Mouse (Mus musculus) embryonic fibroblast, embryonic 13.5 days (primary cell): ENCODE data around the gene Chd9. TPM values are rescaled to one million over a fixed set of nuclear protein-coding genes. Genes with fewer than 3 reads are reported as not detected.

ENCODE experiments used
- H3K27ac ChIP-seq: 2 replicates; pipeline ENCODE4 v1.5.1; 2012; ENCODE audit warnings: low read length, control low read depth, inconsistent platforms; ENCODE audit not compliant: insufficient read depth
- H3K4me1 ChIP-seq: 2 replicates; pipeline ENCODE4 v1.6.1; 2011; ENCODE audit warnings: low read length; ENCODE audit not compliant: control insufficient read depth, insufficient read depth
- H3K4me3 ChIP-seq: 2 replicates; pipeline ENCODE4 v1.5.1; 2011; ENCODE audit warnings: mild to moderate bottlenecking, control low read depth, low read length; ENCODE audit not compliant: insufficient read depth
- CTCF ChIP-seq: IDR thresholded peaks from 2 replicates; pipeline ENCODE4 v1.5.1; 2011; ENCODE audit warnings: mild to moderate bottlenecking, control low read depth, low read length, moderate library complexity, borderline replicate concordance; ENCODE audit not compliant: insufficient read depth
- POLR2A ChIP-seq: IDR thresholded peaks from 2 replicates; pipeline ENCODE4 v1.6.1; 2011; ENCODE audit warnings: low read depth, mild to moderate bottlenecking, control low read depth, low read length, moderate library complexity
- polyA plus RNA-seq: library from polyadenylated mRNA; stranded (reverse); fragments of >200 nt; gene quantifications from 2 replicates; pipeline ENCODE4 v1.2.4, GENCODE M21; 2011; ENCODE audit warnings: low read depth; ENCODE audit not compliant: missing spikeins, insufficient read length

The Chd9 gene
- polyA plus RNA-seq, 1 experiment: 83.6 TPM

- Histone ChIP-seq H3K27ac (no peak overlapping the region), H3K4me1 (no peaks in the 10 kb centered on the region), H3K4me3 (no peak overlapping the region)
- TF ChIP-seq CTCF (no peak), POLR2A (no peak)
Measured at GRCm38 (mm10) chr8:90819561-90820320, 8.4 kb upstream of the Chd9 start.

DNA sequence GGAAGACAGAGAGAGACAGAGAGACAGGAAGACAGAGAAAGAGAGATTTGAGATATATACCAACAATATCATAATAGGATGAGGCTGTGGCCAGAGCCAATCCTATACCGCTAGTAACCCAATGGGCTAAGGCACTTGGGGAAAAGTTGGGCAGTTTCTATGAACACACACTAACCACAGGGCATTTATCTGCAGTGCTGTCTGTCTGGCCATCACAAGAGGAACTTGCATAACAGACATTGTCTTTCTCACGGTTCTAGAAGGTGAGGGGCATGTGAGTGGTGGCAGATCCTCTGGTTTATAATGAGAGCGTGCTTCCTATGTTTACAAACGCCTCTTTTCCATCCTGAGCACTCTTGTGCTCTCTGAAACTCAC is 7.8 kb upstream of the Chd9 start:
- no peak overlapping the region for H3K27ac ChIP-seq
- H3K4me1 ChIP-seq: no peaks in the 10 kb centered on the region
- no peak overlapping the region for H3K4me3 ChIP-seq
- TF ChIP-seq CTCF: no peak

GRCm38 (mm10) chr8:90822443-90822842 is 5.7 kb upstream of the Chd9 start:
- Histone ChIP-seq H3K4me3 (no peak overlapping the region), H3K4me1 (no peaks in the 10 kb centered on the region), H3K27ac (no peak overlapping the region)
- no peak for TF ChIP-seq CTCF
- no peak for TF ChIP-seq POLR2A

- Histone ChIP-seq H3K4me3 (no peak overlapping the region), H3K27ac (no peak overlapping the region), H3K4me1 (no peaks in the 10 kb centered on the region)
- TF ChIP-seq POLR2A (no peak), CTCF (no peak)
Measured at GRCm38 (mm10) chr8:90825459-90825871, 2.7 kb upstream of the Chd9 start.

DNA sequence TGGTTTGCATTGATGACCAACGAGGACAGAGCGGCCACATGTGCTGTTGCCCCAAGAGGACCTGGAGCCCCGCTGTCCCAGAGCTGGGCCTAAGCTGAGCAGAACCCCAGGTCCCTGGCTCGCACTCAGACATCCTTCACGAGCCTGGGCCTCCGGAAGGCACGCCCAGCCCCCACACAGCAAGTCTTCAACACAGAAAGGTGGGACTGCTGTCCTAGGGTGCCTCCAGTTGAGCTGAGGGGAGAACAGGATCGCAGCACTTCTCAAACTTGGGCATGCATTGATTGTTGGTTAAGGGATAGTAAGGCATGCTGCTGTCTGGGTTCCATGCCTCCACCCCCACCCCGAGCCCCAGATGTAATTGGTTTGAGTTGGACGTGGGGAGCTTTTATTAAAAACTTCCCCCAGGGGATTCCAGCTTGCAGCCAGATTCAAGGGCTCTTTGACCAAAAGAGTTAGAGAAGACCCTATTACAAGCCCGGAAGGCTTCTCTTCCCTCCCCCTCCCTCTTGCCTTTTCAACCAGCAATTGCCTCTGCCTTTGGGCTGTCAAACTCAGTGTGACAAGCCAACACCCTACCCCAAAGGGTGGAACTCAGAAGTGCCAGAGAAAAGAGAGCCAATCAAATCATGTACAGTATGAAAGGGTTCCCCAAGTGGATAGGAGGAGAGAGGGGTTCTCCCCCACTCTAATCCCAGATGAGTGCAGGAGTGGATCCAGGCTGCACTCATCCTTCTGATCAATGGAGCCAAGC is 1.0 kb downstream of the Chd9 start:
- H3K4me1 ChIP-seq: peaks cover 11% of the 10 kb centered on the region

DNA sequence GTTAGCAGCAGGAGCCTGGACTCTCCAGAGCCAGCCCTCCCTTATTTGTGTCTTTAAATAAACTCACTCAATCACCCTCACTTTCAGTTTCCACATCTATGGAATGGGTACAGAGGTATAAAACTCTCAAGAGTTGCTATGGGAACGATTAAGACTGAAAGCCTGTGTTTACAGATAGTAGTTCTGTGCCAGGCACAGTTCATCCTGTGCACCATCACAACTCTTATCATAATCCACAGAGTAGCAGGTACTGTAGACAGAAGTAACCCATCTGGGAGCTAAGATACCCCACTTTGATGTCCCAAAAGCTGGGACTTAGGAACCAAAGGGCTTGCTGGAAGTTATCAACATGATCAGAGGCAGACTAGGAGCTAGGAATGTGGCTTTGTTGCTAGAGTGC is 1.7 kb downstream of the Chd9 start:
- no peak overlapping the region for H3K4me3 ChIP-seq
- TF ChIP-seq POLR2A (no peak), CTCF (no peak)
- no peak overlapping the region for H3K27ac ChIP-seq
- peaks cover 12% of the 10 kb centered on the region for H3K4me1 ChIP-seq

More for the DNA sequence above, 1.0 kb downstream of the Chd9 start:
- H3K4me3 ChIP-seq: peak overlapping the region; percentile 45
- H3K27ac ChIP-seq: peak overlapping the region; percentile 15; the same call in 1 of the 2 replicates
- TF ChIP-seq POLR2A: peak; percentile 46
- no peak for TF ChIP-seq CTCF

DNA sequence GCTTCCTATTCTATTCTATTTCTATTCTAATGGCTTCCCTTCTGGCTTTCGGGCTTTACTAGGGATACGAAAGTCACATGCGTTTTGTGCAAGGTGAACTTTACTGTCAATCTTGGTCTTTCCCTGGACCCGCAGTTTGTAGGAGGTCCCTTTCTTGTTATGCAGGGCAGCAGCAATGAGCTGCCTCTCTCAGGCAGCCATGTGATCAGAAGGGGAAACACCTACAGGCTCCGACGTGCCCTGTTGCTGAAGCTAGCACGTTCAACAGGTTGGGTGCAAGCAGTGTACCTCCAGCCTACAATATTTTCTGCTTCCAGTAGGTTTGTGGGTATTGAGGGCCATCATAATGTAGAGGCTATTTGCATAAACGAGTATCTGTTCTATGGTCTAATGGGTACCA is 2.8 kb downstream of the Chd9 start:
- Histone ChIP-seq H3K27ac (no peak overlapping the region), H3K4me1 (peaks cover 12% of the 10 kb centered on the region), H3K4me3 (no peak overlapping the region)
- TF ChIP-seq CTCF (no peak), POLR2A (no peak)

DNA sequence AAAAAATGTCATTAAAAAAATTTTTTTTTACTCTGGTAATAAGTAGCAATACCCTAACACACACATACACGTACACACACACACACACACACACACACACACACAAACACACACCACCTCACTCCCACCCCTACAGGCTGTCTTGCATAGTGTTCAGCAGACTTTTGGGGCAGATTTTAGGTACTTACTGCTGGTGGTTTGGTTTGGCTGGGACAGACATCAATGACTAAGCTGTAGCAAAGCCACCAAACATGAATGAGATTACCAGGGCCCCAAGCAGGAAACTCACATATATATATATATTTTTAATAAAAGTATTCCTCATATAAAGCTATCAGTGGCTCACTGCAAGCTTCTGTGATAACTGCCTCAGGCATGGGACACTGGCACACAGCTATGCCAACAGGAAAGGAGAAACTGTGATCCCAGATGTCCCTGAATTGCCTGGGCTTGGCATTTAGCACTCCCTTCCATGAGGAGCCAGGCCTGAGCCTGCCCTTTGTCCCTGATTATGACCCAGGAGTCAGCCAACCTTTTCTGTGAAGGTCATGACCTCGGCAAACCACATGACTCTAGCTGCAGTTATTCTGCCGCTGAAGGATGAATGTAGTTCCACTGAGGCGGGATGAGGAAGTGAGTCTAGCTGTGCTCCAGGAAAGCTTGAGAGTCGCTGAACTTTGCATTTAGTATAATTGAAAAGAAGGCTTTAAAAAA is 4.6 kb downstream of the Chd9 start:
- no peak for TF ChIP-seq CTCF
- no peak for TF ChIP-seq POLR2A
- peaks cover 12% of the 10 kb centered on the region for H3K4me1 ChIP-seq
- H3K4me3 ChIP-seq: no peak overlapping the region
- H3K27ac ChIP-seq: peak overlapping the region; percentile 43; the same call in 1 of the 2 replicates

DNA sequence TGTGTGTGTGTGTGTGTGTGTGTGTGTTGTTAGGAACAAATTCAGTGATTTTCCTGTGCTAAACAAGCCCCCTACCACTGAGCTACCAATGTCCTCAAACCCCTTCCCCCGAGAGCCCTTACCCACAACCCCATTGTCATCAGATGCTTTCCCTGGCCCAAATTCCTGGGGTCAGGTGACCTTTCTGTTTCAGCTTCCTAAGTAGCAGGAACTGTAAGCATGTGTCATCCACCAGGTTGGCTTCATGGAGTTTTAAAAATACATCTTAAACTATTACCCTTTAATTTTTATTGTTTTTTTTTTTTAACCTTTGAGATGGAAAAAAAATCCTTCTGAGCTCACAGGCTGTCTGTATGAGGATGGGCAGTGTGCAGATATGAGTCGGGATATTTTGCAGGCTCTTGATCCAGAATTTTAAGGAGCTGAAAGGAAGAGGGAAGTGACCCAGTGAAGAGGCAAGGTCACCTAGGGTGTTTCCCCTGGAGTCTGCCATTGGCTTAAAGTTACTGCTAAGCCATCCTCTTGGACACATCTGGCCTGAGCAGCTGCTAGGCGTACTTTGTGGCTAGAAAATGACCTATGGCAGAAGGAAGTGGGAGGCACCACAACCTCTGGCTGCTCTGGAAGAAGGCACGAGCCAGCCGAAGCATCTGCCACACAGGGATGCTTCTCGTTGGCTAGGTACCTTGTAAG is 5.6 kb downstream of the Chd9 start:
- Histone ChIP-seq H3K4me1 (peaks cover 12% of the 10 kb centered on the region), H3K27ac (no peak overlapping the region), H3K4me3 (no peak overlapping the region)
- TF ChIP-seq POLR2A (no peak), CTCF (no peak)

- Histone ChIP-seq H3K4me3 (no peak overlapping the region), H3K27ac (no peak overlapping the region), H3K4me1 (peaks cover 12% of the 10 kb centered on the region)
- TF ChIP-seq POLR2A: no peak
- no peak for TF ChIP-seq CTCF
Measured at GRCm38 (mm10) chr8:90834321-90834672, 6.1 kb downstream of the Chd9 start.
